13 mouse cellular contexts compared by ENCODE assay signal in the genomic region with DNA sequence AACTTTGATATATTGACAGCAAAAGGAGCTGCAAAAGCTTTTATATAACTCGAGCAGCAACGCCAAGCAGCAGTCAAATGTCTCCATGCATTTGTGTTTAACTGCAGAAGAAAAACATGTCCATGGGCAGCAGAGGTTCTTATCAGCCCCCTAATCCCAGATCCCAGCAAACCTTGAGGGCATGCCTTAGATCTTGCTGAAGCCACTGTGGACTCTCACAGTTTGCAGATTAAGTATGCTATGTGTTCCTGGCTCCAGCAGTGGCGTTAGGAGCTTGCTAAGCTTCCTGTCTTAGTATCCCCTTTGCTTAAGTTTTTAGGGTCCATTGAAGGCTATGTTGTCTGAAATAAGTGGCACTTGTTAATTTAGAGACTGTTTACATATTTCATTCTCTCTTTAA. TPM values are rescaled to one million over a fixed set of nuclear protein-coding genes. Genes with fewer than 3 reads are reported as not detected.
DNase-seq lines count a peak whose midpoint lies in the region; ATAC-seq lines count a peak whose summit lies in the region.
"Had no signal": no experiment of that assay in that cellular context is flagged by ENCODE, and none has a peak within 500 bp of the region (broad histone marks: within the 10 kb centered on the region; RNA-seq: fewer than 3 reads in every experiment).

No protein-coding gene starts in this region.

- H3K9me3 ChIP-seq in kidney, embryonic 14.5 days (ENCODE audit: control insufficient read depth, low read length) = no peaks in the 10 kb centered on the region
- no peaks in the 10 kb centered on the region for H3K9me3 ChIP-seq in embryonic facial prominence, embryonic 12.5 days
- no peaks in the 10 kb centered on the region for H3K9me3 ChIP-seq in hindbrain, embryonic 16.5 days (ENCODE audit: control insufficient read depth, low read length)
- H3K9me3 ChIP-seq in midbrain, embryonic 16.5 days (replicated peaks; ENCODE audit: control insufficient read depth, low read length, poor library complexity, severe bottlenecking) = no peaks in the 10 kb centered on the region

- H3K4me1 ChIP-seq in kidney, embryonic 14.5 days (ENCODE audit: control insufficient read depth, insufficient read depth, low read length) = peaks cover 24% of the 10 kb centered on the region; the same call in 1 of the 2 replicates
- H3K4me1 ChIP-seq in embryonic facial prominence, embryonic 12.5 days = peaks cover 51% of the 10 kb centered on the region
- H3K4me1 ChIP-seq in hindbrain, embryonic 16.5 days (ENCODE audit: control insufficient read depth, insufficient read depth, low read depth, low read length) = peaks cover 16% of the 10 kb centered on the region
- H3K4me1 ChIP-seq in midbrain, embryonic 16.5 days (ENCODE audit: control insufficient read depth, insufficient read depth, low read length) = peaks cover 27% of the 10 kb centered on the region

- ATAC-seq in kidney, embryonic 14.5 days (ENCODE audit: low FRiP score, low TSS enrichment) = no peak
- ATAC-seq in embryonic facial prominence, embryonic 12.5 days (ENCODE audit: insufficient number of reproducible peaks, insufficient read depth, low FRiP score, low TSS enrichment) = no peak
- ATAC-seq in hindbrain, embryonic 16.5 days = no peak
- no peak for ATAC-seq in midbrain, embryonic 16.5 days
- ATAC-seq in megakaryocyte, adult 5-6 weeks (ENCODE audit: poor library complexity, severe bottlenecking) = no peak

- no peak overlapping the region for H3K27ac ChIP-seq in kidney, embryonic 14.5 days (ENCODE audit: low read depth, low read length)
- H3K27ac ChIP-seq in embryonic facial prominence, embryonic 12.5 days = no peak overlapping the region
- H3K27ac ChIP-seq in hindbrain, embryonic 16.5 days (ENCODE audit: low read depth, low read length) = no peak overlapping the region
- H3K27ac ChIP-seq in midbrain, embryonic 16.5 days (ENCODE audit: low read length) = no peak overlapping the region

- H3K4me3 ChIP-seq in kidney, embryonic 14.5 days (ENCODE audit: low read length) = no peak overlapping the region
- H3K4me3 ChIP-seq in embryonic facial prominence, embryonic 12.5 days = peak overlapping the region; percentile 31; the same call in 1 of the 2 replicates
- H3K4me3 ChIP-seq in hindbrain, embryonic 16.5 days (ENCODE audit: low read length) = no peak overlapping the region
- no peak overlapping the region for H3K4me3 ChIP-seq in midbrain, embryonic 16.5 days (ENCODE audit: low read depth, low read length)

- WGBS in kidney, embryonic 14.5 days = 43% methylated on average over 3 of the region's 3 CpGs
- WGBS in embryonic facial prominence, embryonic 12.5 days = 12% methylated on average over 3 of the region's 3 CpGs
- WGBS in hindbrain, embryonic 16.5 days = 28% methylated on average over 3 of the region's 3 CpGs
- WGBS in midbrain, embryonic 16.5 days = 30% methylated on average over 3 of the region's 3 CpGs

- H3K27me3 ChIP-seq in kidney, embryonic 14.5 days (ENCODE audit: control insufficient read depth, insufficient read depth, low read length) = no peaks in the 10 kb centered on the region
- no peaks in the 10 kb centered on the region for H3K27me3 ChIP-seq in embryonic facial prominence, embryonic 12.5 days
- H3K27me3 ChIP-seq in hindbrain, embryonic 16.5 days (replicated peaks; ENCODE audit: control insufficient read depth, insufficient read depth, low read length) = peaks cover 11% of the 10 kb centered on the region
- H3K27me3 ChIP-seq in midbrain, embryonic 16.5 days (ENCODE audit: control insufficient read depth, insufficient read depth, low read depth, low read length) = peaks cover 2% of the 10 kb centered on the region; the same call in 1 of the 2 replicates
- H3K27me3 ChIP-seq: CH12.LX had no signal

- 0 out of 2 replicates have a peak overlapping the region, but pooled peaks have one; percentile 8 for H3K4me2 ChIP-seq in kidney, embryonic 14.5 days (replicated peaks; ENCODE audit: low read depth, low read length)
- H3K4me2 ChIP-seq in embryonic facial prominence, embryonic 12.5 days (replicated peaks) = peak overlapping the region; percentile 57
- H3K4me2 ChIP-seq in hindbrain, embryonic 16.5 days (ENCODE audit: low read length) = peak overlapping the region; percentile 11; the same call in 1 of the 2 replicates
- peak overlapping the region; percentile 29 for H3K4me2 ChIP-seq in midbrain, embryonic 16.5 days (ENCODE audit: low read length)

- no peak overlapping the region for H3K9ac ChIP-seq in kidney, embryonic 14.5 days (ENCODE audit: low read depth, low read length)
- H3K9ac ChIP-seq in embryonic facial prominence, embryonic 12.5 days = no peak overlapping the region
- H3K9ac ChIP-seq in hindbrain, embryonic 16.5 days (ENCODE audit: low read depth, low read length) = no peak overlapping the region
- no peak overlapping the region for H3K9ac ChIP-seq in midbrain, embryonic 16.5 days (ENCODE audit: low read depth, low read length)

- no peaks in the 10 kb centered on the region for H3K36me3 ChIP-seq in kidney, embryonic 14.5 days (ENCODE audit: control insufficient read depth, insufficient read depth, low read length)
- no peaks in the 10 kb centered on the region for H3K36me3 ChIP-seq in embryonic facial prominence, embryonic 12.5 days
- no peaks in the 10 kb centered on the region for H3K36me3 ChIP-seq in hindbrain, embryonic 16.5 days (ENCODE audit: control insufficient read depth, insufficient read depth, low read length)
- no peaks in the 10 kb centered on the region for H3K36me3 ChIP-seq in midbrain, embryonic 16.5 days (ENCODE audit: control insufficient read depth, insufficient read depth, low read length)

- no peak for DNase-seq in kidney, postnatal 25 days
- no peak for DNase-seq in thymus, adult 18-20 months
- no peak for DNase-seq in urinary bladder, postnatal 14 days (ENCODE audit: low spot score)
- DNase-seq: gastrocnemius, postnatal 10 days; heart, postnatal 14 days; kidney, postnatal 10 days had no signal

RNA-seq across cellular contexts. Expression of a gene that starts 4.4 kb away (rescaled TPM):
- polyA plus RNA-seq in kidney, embryonic 14.5 days (2014; fragmentation: Nextera tagmentation; extraction: Ambion mirVana) = 18.0 and 19.4 TPM in 2 replicates
- 35.8 TPM in 2 replicates for polyA plus RNA-seq in embryonic facial prominence, embryonic 12.5 days (2016; fragmentation: Nextera tagmentation; extraction: Ambion mirVana)
- polyA plus RNA-seq in hindbrain, embryonic 16.5 days (2015; fragmentation: Nextera tagmentation; extraction: Ambion mirVana) = 2.9 and 4.4 TPM in 2 replicates
- polyA plus RNA-seq in midbrain, embryonic 16.5 days (2015; fragmentation: Nextera tagmentation; extraction: Ambion mirVana) = 4.8 and 5.2 TPM in 2 replicates
- not detected in 2 replicates for total RNA-seq in megakaryocyte, adult 5-6 weeks (2015)
- not detected in 2 replicates for total RNA-seq in megakaryocyte, adult 5-6 weeks (2017)
- total RNA-seq: CH12.LX; neutrophil, adult 5-6 weeks had no signal
